ENCODE assay signal across 21 mouse cellular contexts in genomic region chr13:107963471-107963870, GRCm38 (mm10).
DNase-seq lines count a peak whose midpoint lies in the region; ATAC-seq and TF ChIP-seq lines count a peak whose summit lies in the region.
"Had no signal": no experiment of that assay in that cellular context is flagged by ENCODE, and none has a peak within 500 bp of the region (broad histone marks: within the 10 kb centered on the region; RNA-seq: fewer than 3 reads in every experiment).

No protein-coding gene starts in this region.

- no peak overlapping the region for H3K9ac ChIP-seq in forebrain, embryonic 11.5 days (ENCODE audit: low read length)
- no peak overlapping the region for H3K9ac ChIP-seq in kidney, embryonic 14.5 days (ENCODE audit: low read depth, low read length)
- H3K9ac ChIP-seq in kidney, postnatal 0 days (ENCODE audit: low read depth, low read length) = no peak overlapping the region
- H3K9ac ChIP-seq: limb, embryonic 13.5 days; liver, embryonic 13.5 days; lung, embryonic 15.5 days had no signal

- H3K9me3 ChIP-seq in forebrain, embryonic 10.5 days = no peaks in the 10 kb centered on the region
- H3K9me3 ChIP-seq in forebrain, embryonic 11.5 days (ENCODE audit: control insufficient read depth, low read length) = no peaks in the 10 kb centered on the region
- no peaks in the 10 kb centered on the region for H3K9me3 ChIP-seq in kidney, embryonic 14.5 days (ENCODE audit: control insufficient read depth, low read length)
- H3K9me3 ChIP-seq in kidney, postnatal 0 days (replicated peaks; ENCODE audit: low read length) = no peaks in the 10 kb centered on the region
- H3K9me3 ChIP-seq: heart, embryonic 10.5 days; limb, embryonic 13.5 days; liver, embryonic 13.5 days; lung, embryonic 15.5 days; megakaryocyte, embryonic 14.5 days had no signal

- peaks cover 40% of the 10 kb centered on the region for H3K4me1 ChIP-seq in forebrain, embryonic 10.5 days
- H3K4me1 ChIP-seq in forebrain, embryonic 11.5 days (replicated peaks; ENCODE audit: control insufficient read depth, insufficient read depth, low read length) = peaks cover 4% of the 10 kb centered on the region; the same call in 1 of the 2 replicates
- H3K4me1 ChIP-seq in kidney, adult 2 months (ENCODE audit: control insufficient read depth, insufficient read depth, low read length) = 0 out of 2 replicates have a peak, but pooled peaks cover 3% of the 10 kb centered on the region
- peaks cover 28% of the 10 kb centered on the region for H3K4me1 ChIP-seq in kidney, embryonic 14.5 days (ENCODE audit: control insufficient read depth, insufficient read depth, low read length)
- H3K4me1 ChIP-seq in kidney, postnatal 0 days (replicated peaks; ENCODE audit: insufficient read depth, low read length) = peaks cover 10% of the 10 kb centered on the region

- H3K27me3 ChIP-seq in forebrain, embryonic 10.5 days (ENCODE audit: poor library complexity, severe bottlenecking) = peaks cover 12% of the 10 kb centered on the region; the same call in 1 of the 2 replicates
- no peaks in the 10 kb centered on the region for H3K27me3 ChIP-seq in forebrain, embryonic 11.5 days (ENCODE audit: control insufficient read depth, insufficient read depth, low read length)
- H3K27me3 ChIP-seq in kidney, adult 2 months (replicated peaks; ENCODE audit: control insufficient read depth, insufficient read depth, low read length) = no peaks in the 10 kb centered on the region
- no peaks in the 10 kb centered on the region for H3K27me3 ChIP-seq in kidney, embryonic 14.5 days (ENCODE audit: control insufficient read depth, insufficient read depth, low read length)
- H3K27me3 ChIP-seq in kidney, postnatal 0 days (ENCODE audit: insufficient read depth, low read length) = no peaks in the 10 kb centered on the region
- H3K27me3 ChIP-seq: limb, embryonic 13.5 days; liver, embryonic 13.5 days; lung, embryonic 15.5 days had no signal

- no peaks in the 10 kb centered on the region for H3K36me3 ChIP-seq in forebrain, embryonic 10.5 days (replicated peaks)
- no peaks in the 10 kb centered on the region for H3K36me3 ChIP-seq in forebrain, embryonic 11.5 days (ENCODE audit: control insufficient read depth, insufficient read depth, low read length)
- H3K36me3 ChIP-seq in kidney, adult 2 months (ENCODE audit: control insufficient read depth, insufficient read depth, low read length) = no peaks in the 10 kb centered on the region
- no peaks in the 10 kb centered on the region for H3K36me3 ChIP-seq in kidney, embryonic 14.5 days (ENCODE audit: control insufficient read depth, insufficient read depth, low read length)
- no peaks in the 10 kb centered on the region for H3K36me3 ChIP-seq in kidney, postnatal 0 days (ENCODE audit: insufficient read depth, low read length)
- H3K36me3 ChIP-seq: heart, embryonic 10.5 days; limb, embryonic 13.5 days; liver, embryonic 13.5 days; lung, embryonic 15.5 days had no signal

- no peak overlapping the region for H3K4me2 ChIP-seq in forebrain, embryonic 11.5 days (ENCODE audit: low read depth, low read length, severe bottlenecking)
- H3K4me2 ChIP-seq in kidney, embryonic 14.5 days (replicated peaks; ENCODE audit: low read depth, low read length) = no peak overlapping the region
- H3K4me2 ChIP-seq in kidney, postnatal 0 days (ENCODE audit: low read length) = no peak overlapping the region
- H3K4me2 ChIP-seq: limb, embryonic 13.5 days; liver, embryonic 13.5 days; lung, embryonic 15.5 days had no signal

- no peak for ATAC-seq in forebrain, embryonic 11.5 days (replicated peaks; ENCODE audit: low FRiP score)
- ATAC-seq in kidney, embryonic 14.5 days (ENCODE audit: low FRiP score, low TSS enrichment) = no peak
- no peak for ATAC-seq in kidney, postnatal 0 days (replicated peaks; ENCODE audit: low FRiP score, low read depth)
- ATAC-seq: activated CD4-positive, CD25-positive, alpha-beta regulatory T cell, adult 4 months; CD4-positive, CD25-positive, alpha-beta regulatory T cell, adult 4 months; forebrain, embryonic 16.5 days; hindbrain, embryonic 16.5 days had no signal

- TF ChIP-seq POLR2A in kidney, adult 2 months (IDR thresholded peaks at IDR 0.05; ENCODE audit: low read depth, low read length) = no peak

- WGBS in forebrain, embryonic 10.5 days = 48% methylated on average over 11 of the region's 11 CpGs
- 42% methylated on average over 11 of the region's 11 CpGs for WGBS in forebrain, embryonic 11.5 days
- WGBS in kidney, adult 2 months = 59% methylated on average over 11 of the region's 11 CpGs
- 48% methylated on average over 11 of the region's 11 CpGs for WGBS in kidney, embryonic 14.5 days
- WGBS in kidney, postnatal 0 days = 50% methylated on average over 11 of the region's 11 CpGs

- no peak overlapping the region for H3K4me3 ChIP-seq in forebrain, embryonic 10.5 days
- no peak overlapping the region for H3K4me3 ChIP-seq in forebrain, embryonic 11.5 days (ENCODE audit: low read depth, low read length)
- H3K4me3 ChIP-seq in kidney, adult 2 months (ENCODE audit: insufficient read depth, low read depth, low read length) = no peak overlapping the region
- no peak overlapping the region for H3K4me3 ChIP-seq in kidney, embryonic 14.5 days (ENCODE audit: low read length)
- H3K4me3 ChIP-seq in kidney, postnatal 0 days (replicated peaks; ENCODE audit: low read depth, low read length) = no peak overlapping the region
- H3K4me3 ChIP-seq: erythroblast, embryonic 14.5 days; heart, embryonic 10.5 days; limb, embryonic 13.5 days; liver, embryonic 13.5 days; lung, embryonic 15.5 days; megakaryocyte, embryonic 14.5 days had no signal

- TF ChIP-seq CTCF in kidney, adult 2 months (conservative IDR thresholded peaks at IDR 0.05; ENCODE audit: insufficient read depth, insufficient read length, low read depth, low read length) = no peak
- TF ChIP-seq CTCF in kidney, postnatal 0 days (IDR thresholded peaks at IDR 0.05; ENCODE audit: low read depth) = no peak

- peak overlapping the region; percentile 51; the same call in 1 of the 2 replicates for H3K27ac ChIP-seq in forebrain, embryonic 10.5 days
- H3K27ac ChIP-seq in forebrain, embryonic 11.5 days (ENCODE audit: low read depth, low read length) = no peak overlapping the region
- 0 out of 2 replicates have a peak overlapping the region, but pooled peaks have one; percentile 22 for H3K27ac ChIP-seq in kidney, adult 2 months (ENCODE audit: insufficient read depth, low read depth, low read length)
- H3K27ac ChIP-seq in kidney, embryonic 14.5 days (ENCODE audit: low read depth, low read length) = no peak overlapping the region
- H3K27ac ChIP-seq in kidney, postnatal 0 days = peak overlapping the region; percentile 4; the same call in 1 of the 2 replicates
- H3K27ac ChIP-seq: limb, embryonic 13.5 days; liver, embryonic 13.5 days; lung, embryonic 15.5 days had no signal

- no peak for DNase-seq in forebrain, embryonic 10.5 days (ENCODE audit: extremely low spot score, low spot score)
- DNase-seq in forebrain, embryonic 11.5 days (ENCODE audit: low spot score) = no peak
- DNase-seq in kidney, adult 2 months = peak; percentile 56
- peak; percentile 53 for DNase-seq in 3T3-L1 (ENCODE audit: low read depth, low spot score)
- no peak for DNase-seq in kidney, postnatal 0 days (ENCODE audit: low spot score)
- DNase-seq in gastrocnemius, postnatal 4 days (ENCODE audit: low spot score in 2 of 2) = no peak
- no peak for DNase-seq in right cerebral cortex, adult 2 months (ENCODE audit: low spot score in 2 of 2)
- DNase-seq: cerebellum, adult 9-10 months; gastrocnemius, postnatal 25 days; heart, postnatal 36 days; liver, embryonic 13.5 days had no signal

Comparison
In these comparisons a context has a peak if more than half of its experiments do, and no peak if none do; other contexts are left out.
1. DNase-seq: peak in kidney, adult 2 months (single experiment) and 3T3-L1 (single experiment); none in forebrain, embryonic 10.5 days (single experiment), forebrain, embryonic 11.5 days (single experiment), kidney, postnatal 0 days (single experiment), gastrocnemius, postnatal 4 days (0 of 2) and right cerebral cortex, adult 2 months (0 of 2).
2. H3K27ac ChIP-seq: peak in forebrain, embryonic 10.5 days (single experiment), kidney, adult 2 months (single experiment) and kidney, postnatal 0 days (single experiment); none in forebrain, embryonic 11.5 days (single experiment) and kidney, embryonic 14.5 days (single experiment).